Mouse (Mus musculus) kidney, postnatal 0 days (tissue): ENCODE data around the gene Ucp2. TPM values are rescaled to one million over a fixed set of nuclear protein-coding genes. Genes with fewer than 3 reads are reported as not detected.

ENCODE experiments used
- ATAC-seq: fragments of 200-750 bp; cut with Nextera tagmentation; replicated peaks from 2 replicates; pipeline ENCODE4 v1.8.0; 2017; ENCODE audit warnings: low read depth, moderate number of reproducible peaks, moderate TSS enrichment, moderate library complexity; ENCODE audit not compliant: low FRiP score
- DNase-seq: peaks from one replicate; pipeline ENCODE4 v3.0.0-alpha.2; 2016; ENCODE audit warnings: low spot score
- H3K27ac ChIP-seq: fragments of 300-500 bp; sonication (generic); 2 replicates; pipeline ENCODE4 v1.5.1; 2014; ENCODE audit warnings: mild to moderate bottlenecking
- H3K27me3 ChIP-seq: fragments of 300-500 bp; sonication (generic); 2 replicates; pipeline ENCODE4 v1.6.1; 2014; ENCODE audit warnings: low read length, mixed read lengths; ENCODE audit not compliant: insufficient read depth
- H3K36me3 ChIP-seq: fragments of 300-500 bp; sonication (generic); 2 replicates; pipeline ENCODE4 v1.6.1; 2014; ENCODE audit warnings: low read length, mixed read lengths; ENCODE audit not compliant: insufficient read depth
- H3K4me1 ChIP-seq: fragments of 300-500 bp; sonication (generic); replicated peaks from 2 replicates; pipeline ENCODE4 v1.6.1; 2014; ENCODE audit warnings: antibody characterized with exemption, low read length, mixed read lengths; ENCODE audit not compliant: insufficient read depth
- H3K4me2 ChIP-seq: fragments of 300-500 bp; sonication (generic); 2 replicates; pipeline ENCODE4 v1.6.1; 2014; ENCODE audit warnings: mild to moderate bottlenecking, low read length, moderate library complexity, mixed read lengths
- H3K4me3 ChIP-seq: fragments of 300-500 bp; sonication (generic); replicated peaks from 2 replicates; pipeline ENCODE4 v1.5.1; 2014; ENCODE audit warnings: low read depth, low read length
- H3K9ac ChIP-seq: fragments of 300-500 bp; sonication (generic); 2 replicates; pipeline ENCODE4 v1.6.1; 2014; ENCODE audit warnings: low read depth, low read length
- H3K9me3 ChIP-seq: fragments of 300-500 bp; sonication (generic); replicated peaks from 2 replicates; pipeline ENCODE4 v1.6.1; 2016; ENCODE audit warnings: low read length, inconsistent platforms, mixed read lengths
- CTCF ChIP-seq: IDR thresholded peaks from 2 replicates; pipeline ENCODE4 v1.5.1; 2016; ENCODE audit warnings: antibody characterized with exemption, low read depth, mild to moderate bottlenecking, moderate library complexity
- WGBS: fragments of 180-500 bp; shearing (Covaris S2); extraction: QIAGEN DNeasy Blood & Tissue Kit; methylation state at CpG from one replicate; pipeline ENCODE4 v1.1.7; 2014; 5-methylcytosine and 5-hydroxymethylcytosine counted together
- polyA plus RNA-seq: library from polyadenylated mRNA; unstranded; fragments of >200 nt; fragmentation: Nextera tagmentation; extraction: Ambion mirVana; gene quantifications from 2 replicates; pipeline ENCODE4 v1.2.1, GENCODE M21; 2015

Ucp2 gene
- polyA plus RNA-seq, 1 experiment from 2014 or later = 274 TPM

DNA sequence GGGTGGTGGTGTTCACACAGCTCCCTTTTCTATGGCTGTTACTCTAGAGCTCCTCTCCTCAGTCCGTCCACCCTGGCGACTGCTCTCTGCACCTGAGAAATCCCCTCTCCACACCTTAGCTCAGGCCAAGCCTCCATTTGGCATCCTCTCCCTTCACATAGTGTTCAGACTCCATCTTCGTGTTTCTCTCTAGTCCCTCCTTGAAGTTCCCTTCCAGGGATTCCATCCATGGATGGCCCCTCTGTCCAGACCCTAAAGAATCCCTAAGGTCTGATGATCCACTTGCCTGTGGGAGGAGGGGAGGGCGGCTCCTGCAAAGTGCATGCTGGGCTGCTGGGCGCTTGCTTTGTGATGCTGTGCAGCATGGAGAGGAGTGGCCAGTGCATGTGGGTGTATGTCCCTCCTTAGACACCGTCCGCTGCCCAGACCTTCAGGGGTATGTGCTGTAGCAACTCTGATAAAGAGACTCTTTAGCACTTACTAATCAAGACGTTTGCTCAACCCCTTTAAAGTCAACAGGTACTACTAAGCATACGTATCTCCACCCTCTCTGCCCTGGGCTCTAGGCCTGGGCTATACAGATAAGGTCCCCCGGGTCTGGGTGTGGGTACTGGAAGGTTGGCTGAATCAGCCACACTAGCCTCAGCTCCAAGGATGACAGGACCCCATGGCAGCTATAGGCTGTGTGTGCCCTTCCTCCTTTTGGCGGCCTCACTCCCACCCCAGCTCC lies 26.2 kb upstream of the Ucp2 start:
- no peaks in the 10 kb centered on the region for H3K9me3 ChIP-seq
- H3K9ac ChIP-seq = no peak overlapping the region
- ATAC-seq (no peak), DNase-seq (no peak)
- H3K36me3 ChIP-seq = peaks cover 8% of the 10 kb centered on the region; the same call in 1 of the 2 replicates
- H3K4me3 ChIP-seq = no peak overlapping the region
- no peak overlapping the region for H3K4me2 ChIP-seq
- TF ChIP-seq CTCF = no peak
- WGBS = 77% methylated on average over 11 of the region's 11 CpGs
- no peak overlapping the region for H3K27ac ChIP-seq
- peaks cover 10% of the 10 kb centered on the region; the same call in 1 of the 2 replicates for H3K4me1 ChIP-seq
- H3K27me3 ChIP-seq = no peaks in the 10 kb centered on the region

DNA sequence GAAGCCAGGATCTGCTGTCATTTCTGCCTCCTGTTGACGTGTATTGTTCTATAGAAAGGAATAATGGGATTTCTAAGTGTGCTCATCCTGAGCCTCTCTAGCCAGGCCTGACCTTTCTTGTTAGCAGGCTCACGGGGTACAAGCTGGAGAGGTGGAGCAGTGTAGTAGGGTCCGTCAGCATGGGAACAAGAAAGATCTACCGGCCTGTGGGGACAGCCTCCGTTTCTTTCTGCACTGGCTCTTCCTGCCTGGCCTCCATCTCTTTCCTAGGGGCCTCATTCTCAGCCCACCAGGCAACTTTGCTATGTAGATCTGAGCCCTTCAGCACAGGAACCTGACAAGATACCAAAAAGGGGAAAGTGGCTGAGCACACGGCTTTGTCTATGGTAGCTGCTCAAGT lies 24.4 kb upstream of the Ucp2 start:
- H3K27ac ChIP-seq = no peak overlapping the region
- no peak overlapping the region for H3K4me3 ChIP-seq
- WGBS = 89% methylated on average over 6 of the region's 6 CpGs
- no peak overlapping the region for H3K4me2 ChIP-seq
- no peaks in the 10 kb centered on the region for H3K27me3 ChIP-seq
- peaks cover 10% of the 10 kb centered on the region; the same call in 1 of the 2 replicates for H3K4me1 ChIP-seq
- no peak for TF ChIP-seq CTCF
- H3K9me3 ChIP-seq = no peaks in the 10 kb centered on the region
- ATAC-seq = no peak
- no peak for DNase-seq
- H3K9ac ChIP-seq = no peak overlapping the region
- H3K36me3 ChIP-seq = peaks cover 8% of the 10 kb centered on the region; the same call in 1 of the 2 replicates

GRCm38 (mm10) chr7:100469502-100469901 lies 23.6 kb upstream of the Ucp2 start:
- no peak for TF ChIP-seq CTCF
- Histone ChIP-seq H3K9ac (no peak overlapping the region), H3K4me2 (no peak overlapping the region), H3K27me3 (no peaks in the 10 kb centered on the region), H3K27ac (no peak overlapping the region), H3K9me3 (no peaks in the 10 kb centered on the region), H3K4me1 (peaks cover 10% of the 10 kb centered on the region; the same call in 1 of the 2 replicates), H3K4me3 (no peak overlapping the region), H3K36me3 (peaks cover 8% of the 10 kb centered on the region; the same call in 1 of the 2 replicates)
- DNase-seq = no peak
- no peak for ATAC-seq
- WGBS = 91% methylated on average over 1 of the region's 1 CpGs

DNA sequence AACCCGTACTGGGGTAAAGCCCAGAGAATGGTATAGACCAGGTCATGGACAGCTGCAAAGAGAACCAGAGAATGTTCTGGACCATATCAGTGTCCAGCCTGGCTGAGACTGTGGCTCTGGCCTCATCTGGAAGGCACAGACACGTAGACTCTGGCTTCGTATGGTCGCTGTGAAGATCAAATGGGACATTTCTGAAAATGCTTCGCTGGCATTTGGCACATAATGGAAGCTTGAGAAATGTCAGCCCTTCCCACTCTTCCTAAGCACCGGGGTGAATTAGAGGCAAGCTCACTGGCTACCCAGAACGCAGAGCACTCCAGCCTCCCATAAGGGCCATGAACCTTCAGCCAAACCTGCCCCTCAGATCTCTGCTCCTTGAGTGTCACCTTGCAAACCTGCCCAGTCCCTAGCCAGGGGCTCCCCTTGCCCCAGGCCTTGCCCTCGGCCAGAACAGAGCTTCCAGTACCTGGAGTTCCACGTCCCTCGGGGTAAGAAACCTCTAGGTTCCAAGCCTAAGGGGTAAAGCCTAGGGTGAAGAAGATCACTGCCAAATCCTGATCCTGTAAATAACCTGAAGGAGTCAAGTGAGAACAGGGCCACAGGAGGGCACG lies 22.2 kb upstream of the Ucp2 start:
- 92% methylated on average over 11 of the region's 11 CpGs for WGBS
- H3K9ac ChIP-seq = no peak overlapping the region

GRCm38 (mm10) chr7:100471407-100471797 lies 21.7 kb upstream of the Ucp2 start:
- 85% methylated on average over 1 of the region's 1 CpGs for WGBS
- ATAC-seq = no peak

More for the DNA sequence above, 22.2 kb upstream of the Ucp2 start:
- ATAC-seq (no peak), DNase-seq (no peak)
- Histone ChIP-seq H3K9me3 (no peaks in the 10 kb centered on the region), H3K4me1 (no peaks in the 10 kb centered on the region; the same call in 1 of the 2 replicates), H3K4me3 (no peak overlapping the region), H3K27ac (no peak overlapping the region), H3K36me3 (peaks cover 8% of the 10 kb centered on the region; the same call in 1 of the 2 replicates), H3K27me3 (no peaks in the 10 kb centered on the region), H3K4me2 (no peak overlapping the region)
- no peak for TF ChIP-seq CTCF

DNA sequence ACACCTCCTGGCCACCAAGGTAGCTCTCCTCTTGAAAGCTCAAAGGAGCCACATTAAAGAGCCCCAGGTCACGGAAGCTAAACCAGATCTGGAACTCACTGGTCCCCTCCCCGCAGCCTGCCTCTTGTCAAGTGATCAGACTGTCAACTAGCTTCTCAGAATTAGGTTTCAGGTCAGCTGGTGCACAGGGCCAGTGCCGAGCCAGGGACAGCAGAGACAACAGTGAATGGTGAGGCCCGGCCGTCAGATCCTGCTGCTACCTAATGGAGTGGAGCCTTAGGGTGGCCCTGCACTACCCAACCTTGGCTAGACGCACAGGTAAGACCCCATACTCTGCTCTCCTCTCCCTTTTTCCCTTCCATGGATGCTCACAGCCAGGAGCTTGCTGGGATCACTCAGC lies 20.4 kb upstream of the Ucp2 start, which contains the start of gene Ucp3:
Gene Ucp3 (plus strand): TSS at position 214 of the 400 bp plus-strand sequence.
- Histone ChIP-seq H3K27ac (no peak within 1 kb of the TSS), H3K36me3 (peaks cover 8% of the 10 kb centered on the region; the same call in 1 of the 2 replicates), H3K27me3 (no peaks in the 10 kb centered on the region), H3K9me3 (no peaks in the 10 kb centered on the region), H3K4me2 (no peak within 1 kb of the TSS), H3K4me3 (no peak within 1 kb of the TSS), H3K9ac (no peak within 1 kb of the TSS), H3K4me1 (no peaks in the 10 kb centered on the region)
- DNase-seq (no peak), ATAC-seq (no peak)
- TF ChIP-seq CTCF = no peak
- 53% methylated on average over 6 of the region's 6 CpGs for WGBS

More at GRCm38 (mm10) chr7:100471407-100471797, 21.7 kb upstream of the Ucp2 start:
- Histone ChIP-seq H3K4me3 (no peak overlapping the region), H3K36me3 (peaks cover 8% of the 10 kb centered on the region; the same call in 1 of the 2 replicates), H3K9ac (no peak overlapping the region), H3K9me3 (no peaks in the 10 kb centered on the region), H3K4me2 (no peak overlapping the region), H3K27me3 (no peaks in the 10 kb centered on the region), H3K4me1 (no peaks in the 10 kb centered on the region), H3K27ac (no peak overlapping the region)
- no peak for DNase-seq
- no peak for TF ChIP-seq CTCF
